Mouse (Mus musculus) heart, embryonic 15.5 days (tissue): ENCODE data around the gene Magi1. TPM values are rescaled to one million over a fixed set of nuclear protein-coding genes. Genes with fewer than 3 reads are reported as not detected.

Experiments
- ATAC-seq: fragments of 200-750 bp; cut with Nextera tagmentation; replicated peaks from 2 replicates; pipeline ENCODE4 v1.8.0; 2017; ENCODE audit warnings: low read depth, moderate TSS enrichment; ENCODE audit not compliant: insufficient number of reproducible peaks, insufficient read depth, low FRiP score
- H3K27ac ChIP-seq: fragments of 300-500 bp; sonication (generic); 2 replicates; pipeline ENCODE4 v1.5.1; 2015; ENCODE audit warnings: mild to moderate bottlenecking, inconsistent platforms
- H3K27me3 ChIP-seq: fragments of 300-500 bp; sonication (generic); 2 replicates; pipeline ENCODE4 v1.6.1; 2015; ENCODE audit warnings: inconsistent platforms
- H3K36me3 ChIP-seq: fragments of 300-500 bp; sonication (generic); 2 replicates; pipeline ENCODE4 v1.6.1; 2015; ENCODE audit warnings: mild to moderate bottlenecking, inconsistent platforms
- H3K4me1 ChIP-seq: fragments of 300-500 bp; sonication (generic); replicated peaks from 2 replicates; pipeline ENCODE4 v1.6.1; 2015; ENCODE audit warnings: inconsistent platforms
- H3K4me2 ChIP-seq: fragments of 300-500 bp; sonication (generic); 2 replicates; pipeline ENCODE4 v1.6.1; 2015; ENCODE audit warnings: inconsistent platforms, mild to moderate bottlenecking, moderate library complexity
- H3K4me3 ChIP-seq: fragments of 300-500 bp; sonication (generic); 2 replicates; pipeline ENCODE4 v1.5.1; 2015; ENCODE audit warnings: mild to moderate bottlenecking, inconsistent platforms
- H3K9ac ChIP-seq: fragments of 300-500 bp; sonication (generic); 2 replicates; pipeline ENCODE4 v1.6.1; 2015; ENCODE audit warnings: mild to moderate bottlenecking, inconsistent platforms
- H3K9me3 ChIP-seq: fragments of 300-500 bp; sonication (generic); replicated peaks from 2 replicates; pipeline ENCODE4 v1.6.1; 2016; ENCODE audit warnings: inconsistent platforms
- whole genome bisulfite sequencing: fragments of 180-500 bp; shearing (Covaris S2); methylation state at CpG from one replicate; pipeline ENCODE4 v1.1.7; 2015; ENCODE audit warnings: mixed read lengths; 5-methylcytosine and 5-hydroxymethylcytosine counted together
- polyA plus RNA-seq: library from polyadenylated mRNA; unstranded; fragments of >200 nt; fragmentation: Nextera tagmentation; extraction: Ambion mirVana; gene quantifications from 2 replicates; pipeline ENCODE4 v1.2.1, GENCODE M21; 2015

Gene Magi1
- polyA plus RNA-seq, 1 experiment from 2014 or later, result 7.5 TPM

GRCm38 (mm10) chr6:93912003-93912581, 371.6 kb downstream of the Magi1 start:
- no peaks in the 10 kb centered on the region for H3K36me3 ChIP-seq
- H3K9me3 ChIP-seq, result no peaks in the 10 kb centered on the region
- H3K27ac ChIP-seq, result peak overlapping the region; percentile 37; the same call in 1 of the 2 replicates
- H3K9ac ChIP-seq, result no peak overlapping the region
- H3K4me2 ChIP-seq, result peak overlapping the region; percentile 70
- 38% methylated on average over 8 of the region's 8 CpGs for WGBS
- H3K4me1 ChIP-seq, result peaks cover 28% of the 10 kb centered on the region
- peak overlapping the region; percentile 44 for H3K4me3 ChIP-seq
- ATAC-seq, result no peak
- H3K27me3 ChIP-seq, result peaks cover 3% of the 10 kb centered on the region; the same call in 1 of the 2 replicates

- Histone ChIP-seq H3K27me3 (peaks cover 3% of the 10 kb centered on the region; the same call in 1 of the 2 replicates), H3K36me3 (no peaks in the 10 kb centered on the region), H3K9ac (no peak overlapping the region), H3K9me3 (no peaks in the 10 kb centered on the region), H3K27ac (no peak overlapping the region), H3K4me2 (no peak overlapping the region), H3K4me1 (peaks cover 28% of the 10 kb centered on the region), H3K4me3 (no peak overlapping the region)
- no peak for ATAC-seq
- whole genome bisulfite sequencing, result 34% methylated on average over 2 of the region's 2 CpGs
Observed at GRCm38 (mm10) chr6:93911420-93911819, 372.3 kb downstream of the Magi1 start.

- no peak overlapping the region for H3K4me3 ChIP-seq
- no peak overlapping the region for H3K27ac ChIP-seq
- no peak overlapping the region for H3K9ac ChIP-seq
- no peaks in the 10 kb centered on the region for H3K36me3 ChIP-seq
- 76% methylated on average over 4 of the region's 4 CpGs for WGBS
- no peaks in the 10 kb centered on the region for H3K9me3 ChIP-seq
- H3K4me2 ChIP-seq, result no peak overlapping the region
- H3K27me3 ChIP-seq, result peaks cover 3% of the 10 kb centered on the region; the same call in 1 of the 2 replicates
- H3K4me1 ChIP-seq, result peaks cover 28% of the 10 kb centered on the region
- no peak for ATAC-seq
Observed at GRCm38 (mm10) chr6:93909976-93910375, 373.7 kb downstream of the Magi1 start.

GRCm38 (mm10) chr6:93904987-93905386, 378.7 kb downstream of the Magi1 start:
- no peaks in the 10 kb centered on the region for H3K27me3 ChIP-seq
- ATAC-seq, result no peak
- no peak overlapping the region for H3K27ac ChIP-seq
- no peak overlapping the region for H3K9ac ChIP-seq
- no peaks in the 10 kb centered on the region for H3K9me3 ChIP-seq
- no peak overlapping the region for H3K4me3 ChIP-seq
- H3K4me1 ChIP-seq, result peaks cover 5% of the 10 kb centered on the region; the same call in 1 of the 2 replicates
- no peaks in the 10 kb centered on the region for H3K36me3 ChIP-seq
- H3K4me2 ChIP-seq, result no peak overlapping the region
- 45% methylated on average over 2 of the region's 2 CpGs for WGBS

- H3K27me3 ChIP-seq, result no peaks in the 10 kb centered on the region
- no peak overlapping the region for H3K4me2 ChIP-seq
- H3K36me3 ChIP-seq, result no peaks in the 10 kb centered on the region
- H3K9me3 ChIP-seq, result no peaks in the 10 kb centered on the region
- no peak overlapping the region for H3K27ac ChIP-seq
- 73% methylated on average over 2 of the region's 2 CpGs for WGBS
- no peak for ATAC-seq
- peaks cover 5% of the 10 kb centered on the region; the same call in 1 of the 2 replicates for H3K4me1 ChIP-seq
- H3K9ac ChIP-seq, result no peak overlapping the region
- H3K4me3 ChIP-seq, result no peak overlapping the region
Observed at GRCm38 (mm10) chr6:93902239-93902638, 381.5 kb downstream of the Magi1 start.

- no peak overlapping the region for H3K4me3 ChIP-seq
- H3K27ac ChIP-seq, result no peak overlapping the region
- no peaks in the 10 kb centered on the region for H3K27me3 ChIP-seq
- no peak overlapping the region for H3K9ac ChIP-seq
- ATAC-seq, result no peak
- no peaks in the 10 kb centered on the region for H3K36me3 ChIP-seq
- 92% methylated on average over 2 of the region's 2 CpGs for WGBS
- H3K4me2 ChIP-seq, result no peak overlapping the region
- peaks cover 5% of the 10 kb centered on the region; the same call in 1 of the 2 replicates for H3K4me1 ChIP-seq
- no peaks in the 10 kb centered on the region for H3K9me3 ChIP-seq
Observed at GRCm38 (mm10) chr6:93901408-93901807, 382.3 kb downstream of the Magi1 start.

GRCm38 (mm10) chr6:93897512-93897911, 386.2 kb downstream of the Magi1 start:
- no peaks in the 10 kb centered on the region for H3K9me3 ChIP-seq
- WGBS, result 72% methylated on average over 2 of the region's 2 CpGs
- no peak overlapping the region for H3K4me3 ChIP-seq
- no peak for ATAC-seq
- H3K27me3 ChIP-seq, result no peaks in the 10 kb centered on the region
- no peak overlapping the region for H3K27ac ChIP-seq
- H3K4me1 ChIP-seq, result peaks cover 6% of the 10 kb centered on the region
- H3K4me2 ChIP-seq, result no peak overlapping the region
- no peak overlapping the region for H3K9ac ChIP-seq
- H3K36me3 ChIP-seq, result no peaks in the 10 kb centered on the region

- Histone ChIP-seq H3K4me3 (no peak overlapping the region), H3K4me2 (no peak overlapping the region), H3K9me3 (no peaks in the 10 kb centered on the region), H3K36me3 (no peaks in the 10 kb centered on the region), H3K9ac (no peak overlapping the region), H3K4me1 (peaks cover 6% of the 10 kb centered on the region), H3K27me3 (no peaks in the 10 kb centered on the region), H3K27ac (no peak overlapping the region)
- 76% methylated on average over 2 of the region's 2 CpGs for WGBS
- ATAC-seq, result no peak
Observed at GRCm38 (mm10) chr6:93895721-93896120, 388.0 kb downstream of the Magi1 start.

GRCm38 (mm10) chr6:93893956-93894355, 389.8 kb downstream of the Magi1 start:
- Histone ChIP-seq H3K36me3 (no peaks in the 10 kb centered on the region), H3K27ac (no peak overlapping the region), H3K4me1 (peaks cover 6% of the 10 kb centered on the region), H3K27me3 (no peaks in the 10 kb centered on the region), H3K4me3 (no peak overlapping the region), H3K4me2 (no peak overlapping the region), H3K9me3 (no peaks in the 10 kb centered on the region), H3K9ac (no peak overlapping the region)
- ATAC-seq, result no peak
- 38% methylated on average over 7 of the region's 7 CpGs for WGBS

- Histone ChIP-seq H3K4me1 (peaks cover 6% of the 10 kb centered on the region), H3K9me3 (no peaks in the 10 kb centered on the region), H3K27ac (no peak overlapping the region), H3K4me3 (no peak overlapping the region), H3K36me3 (no peaks in the 10 kb centered on the region), H3K9ac (no peak overlapping the region), H3K27me3 (no peaks in the 10 kb centered on the region), H3K4me2 (no peak overlapping the region)
- ATAC-seq, result no peak
- 56% methylated on average over 5 of the region's 5 CpGs for WGBS
Observed at GRCm38 (mm10) chr6:93892922-93893321, 390.8 kb downstream of the Magi1 start.

- Histone ChIP-seq H3K4me2 (no peak overlapping the region), H3K9me3 (no peaks in the 10 kb centered on the region), H3K9ac (no peak overlapping the region), H3K27ac (no peak overlapping the region), H3K4me1 (peaks cover 6% of the 10 kb centered on the region), H3K27me3 (no peaks in the 10 kb centered on the region), H3K36me3 (no peaks in the 10 kb centered on the region), H3K4me3 (no peak overlapping the region)
- 92% methylated on average over 3 of the region's 3 CpGs for WGBS
- ATAC-seq, result no peak
Observed at GRCm38 (mm10) chr6:93890011-93890410, 393.7 kb downstream of the Magi1 start.

- Histone ChIP-seq H3K4me2 (no peak overlapping the region), H3K4me1 (0 out of 2 replicates have a peak, but pooled peaks cover 2% of the 10 kb centered on the region), H3K9ac (no peak overlapping the region), H3K36me3 (no peaks in the 10 kb centered on the region), H3K9me3 (no peaks in the 10 kb centered on the region), H3K4me3 (no peak overlapping the region), H3K27me3 (no peaks in the 10 kb centered on the region), H3K27ac (no peak overlapping the region)
- 82% methylated on average over 4 of the region's 4 CpGs for WGBS
- ATAC-seq, result no peak
Observed at GRCm38 (mm10) chr6:93877337-93877736, 406.4 kb downstream of the Magi1 start.
